Mouse (Mus musculus) heart, embryonic 11.5 days (tissue): ENCODE results near the gene Cd36. TPM values are rescaled to one million over a fixed set of nuclear protein-coding genes. Genes with fewer than 3 reads are reported as not detected.

ENCODE experiments used
- ATAC-seq: fragments of 200-750 bp; cut with Nextera tagmentation; replicated peaks from 2 replicates; pipeline ENCODE4 v1.8.0; 2017; ENCODE audit warnings: moderate library complexity; ENCODE audit not compliant: insufficient number of reproducible peaks, low FRiP score, low TSS enrichment
- H3K27ac ChIP-seq: fragments of 300-500 bp; sonication (generic); 2 replicates; pipeline ENCODE4 v1.5.1; 2014; ENCODE audit warnings: mild to moderate bottlenecking, low read depth, low read length
- H3K27me3 ChIP-seq: fragments of 300-500 bp; sonication (generic); 2 replicates; pipeline ENCODE4 v1.6.1; 2014; ENCODE audit warnings: mild to moderate bottlenecking, low read length, mixed read lengths; ENCODE audit not compliant: control insufficient read depth, insufficient read depth
- H3K36me3 ChIP-seq: fragments of 300-500 bp; sonication (generic); 2 replicates; pipeline ENCODE4 v1.6.1; 2014; ENCODE audit warnings: mild to moderate bottlenecking, low read length, moderate library complexity, mixed read lengths; ENCODE audit not compliant: control insufficient read depth, insufficient read depth
- H3K4me1 ChIP-seq: fragments of 300-500 bp; sonication (generic); 2 replicates; pipeline ENCODE4 v1.6.1; 2014; ENCODE audit warnings: low read length; ENCODE audit not compliant: control insufficient read depth, insufficient read depth
- H3K4me2 ChIP-seq: fragments of 300-500 bp; sonication (generic); 2 replicates; pipeline ENCODE4 v1.6.1; 2014; ENCODE audit warnings: mild to moderate bottlenecking, moderate library complexity
- H3K4me3 ChIP-seq: fragments of 300-500 bp; sonication (generic); 2 replicates; pipeline ENCODE4 v1.5.1; 2014; ENCODE audit warnings: low read depth, low read length
- H3K9ac ChIP-seq: fragments of 300-500 bp; sonication (generic); 2 replicates; pipeline ENCODE4 v1.6.1; 2014; ENCODE audit warnings: mild to moderate bottlenecking, low read depth, low read length, moderate library complexity
- H3K9me3 ChIP-seq: fragments of 300-500 bp; sonication (generic); replicated peaks from 2 replicates; pipeline ENCODE4 v1.6.1; 2016; ENCODE audit warnings: low read length; ENCODE audit not compliant: control insufficient read depth
- WGBS: fragments of 180-500 bp; shearing (Covaris S2); extraction: QIAGEN DNeasy Blood & Tissue Kit; methylation state at CpG from one replicate; pipeline ENCODE4 v1.1.7; 2014; ENCODE audit not compliant: insufficient replicate concordance; 5-methylcytosine and 5-hydroxymethylcytosine counted together
- polyA plus RNA-seq: library from polyadenylated mRNA; unstranded; fragments of >200 nt; fragmentation: Nextera tagmentation; extraction: Ambion mirVana; gene quantifications from 2 replicates; pipeline ENCODE4 v1.2.1, GENCODE M21; 2014

Gene Cd36
- polyA plus RNA-seq, 1 experiment from 2014 or later: 46.8 TPM

DNA sequence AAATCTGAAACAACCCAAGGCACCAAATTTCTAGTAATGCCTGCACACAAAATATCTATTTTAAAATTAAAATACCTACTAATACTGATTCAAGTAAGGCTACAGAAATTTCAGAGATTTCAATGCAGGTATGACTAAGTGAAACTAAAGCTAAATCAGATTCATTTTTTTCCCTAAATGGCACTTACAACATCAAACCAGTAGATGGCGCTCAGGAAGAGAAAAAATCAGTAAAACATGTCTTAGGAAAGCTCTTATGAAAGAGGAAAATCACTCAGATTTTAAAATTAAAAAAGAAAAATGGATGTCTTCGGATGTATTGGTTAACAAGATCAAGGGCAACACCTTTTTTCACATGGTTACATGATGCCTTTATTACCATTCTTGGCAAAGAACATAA lies 72.4 kb downstream of the Cd36 start:
- 1% methylated on average over 2 of the region's 2 CpGs for WGBS
- Histone ChIP-seq H3K9ac (no peak overlapping the region), H3K4me3 (no peak overlapping the region), H3K9me3 (no peaks in the 10 kb centered on the region), H3K4me2 (no peak overlapping the region), H3K27me3 (no peaks in the 10 kb centered on the region), H3K36me3 (no peaks in the 10 kb centered on the region), H3K4me1 (no peaks in the 10 kb centered on the region), H3K27ac (no peak overlapping the region)
- no peak for ATAC-seq

DNA sequence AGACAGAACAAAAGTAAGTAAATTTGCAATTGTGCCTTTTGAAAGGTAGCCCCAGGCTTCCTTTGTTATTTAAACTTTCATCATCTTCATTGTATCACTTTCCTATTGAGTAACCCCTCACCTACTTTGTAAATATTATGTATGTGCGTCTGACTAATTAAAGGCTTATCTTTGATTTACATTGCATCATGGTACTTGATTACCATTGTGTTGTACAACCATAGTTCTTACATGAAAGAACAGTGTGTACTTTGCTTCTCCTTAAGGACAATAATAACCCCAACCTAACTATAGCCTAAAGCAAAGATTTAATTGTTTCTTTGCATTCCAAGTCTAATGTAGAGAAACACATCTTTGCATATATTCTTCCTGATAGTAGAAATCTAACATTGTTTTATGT lies 78.3 kb downstream of the Cd36 start:
- Histone ChIP-seq H3K36me3 (no peaks in the 10 kb centered on the region), H3K9me3 (no peaks in the 10 kb centered on the region), H3K4me3 (no peak overlapping the region), H3K27me3 (no peaks in the 10 kb centered on the region), H3K4me1 (no peaks in the 10 kb centered on the region), H3K4me2 (no peak overlapping the region), H3K9ac (no peak overlapping the region), H3K27ac (no peak overlapping the region)
- WGBS: 67% methylated on average over 1 of the region's 1 CpGs
- ATAC-seq: no peak

DNA sequence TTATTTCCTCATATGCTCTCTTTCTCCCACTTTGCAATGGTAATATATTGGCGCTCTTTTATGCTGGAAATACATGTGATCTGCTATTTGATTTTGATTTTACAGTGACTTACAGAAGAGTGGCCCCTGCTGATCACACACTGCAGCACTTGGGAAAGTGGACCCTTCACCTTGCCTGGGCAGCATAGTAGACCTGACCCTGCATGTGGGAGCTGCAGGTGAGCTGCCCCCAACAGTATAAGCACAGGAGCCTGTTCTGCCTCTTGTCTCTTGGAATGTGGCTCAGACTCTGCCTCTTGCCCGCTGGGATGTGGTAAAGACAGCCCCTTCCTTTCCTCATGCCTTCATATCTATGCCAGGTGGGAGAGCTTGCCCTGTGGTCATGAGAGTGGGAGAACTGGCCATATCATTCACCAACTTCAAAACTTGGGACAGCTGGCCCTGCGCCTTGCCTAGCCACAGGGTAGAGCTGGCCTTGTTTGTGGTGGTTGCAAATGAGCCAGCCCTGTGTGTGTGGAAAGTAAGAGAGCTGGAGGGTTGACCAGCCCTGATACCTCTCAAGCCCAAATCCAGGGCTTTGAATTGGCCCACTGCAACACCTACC lies 81.7 kb downstream of the Cd36 start:
- Histone ChIP-seq H3K36me3 (no peaks in the 10 kb centered on the region), H3K4me2 (no peak overlapping the region), H3K27me3 (no peaks in the 10 kb centered on the region), H3K4me1 (no peaks in the 10 kb centered on the region), H3K27ac (no peak overlapping the region), H3K9ac (no peak overlapping the region), H3K4me3 (no peak overlapping the region), H3K9me3 (no peaks in the 10 kb centered on the region)
- WGBS: 77% methylated on average over 3 of the region's 3 CpGs
- no peak for ATAC-seq

DNA sequence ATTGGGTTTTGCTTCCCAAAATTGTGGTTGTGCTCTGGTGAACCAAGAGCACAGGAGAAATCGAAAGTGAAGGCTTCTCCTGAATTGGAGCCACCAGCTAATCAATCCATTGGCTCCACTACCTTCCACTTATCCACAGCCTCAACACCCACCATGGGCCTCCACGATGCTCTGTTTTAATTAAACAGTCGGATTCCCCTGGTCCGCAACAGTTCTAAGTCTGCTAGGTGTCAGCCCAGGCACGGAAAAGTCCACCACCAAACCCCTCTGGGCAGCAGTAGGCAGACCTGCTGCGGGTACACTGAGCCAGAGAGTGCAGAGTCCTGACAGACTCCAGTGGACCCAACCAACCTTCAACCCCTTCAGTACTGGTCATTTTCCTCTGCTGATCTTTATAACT lies 112.0 kb downstream of the Cd36 start:
- Histone ChIP-seq H3K4me1 (no peaks in the 10 kb centered on the region), H3K4me2 (no peak overlapping the region), H3K27me3 (no peaks in the 10 kb centered on the region), H3K9me3 (0 out of 2 replicates have a peak, but pooled peaks cover 3% of the 10 kb centered on the region), H3K9ac (no peak overlapping the region), H3K27ac (no peak overlapping the region), H3K4me3 (no peak overlapping the region), H3K36me3 (no peaks in the 10 kb centered on the region)
- no peak for ATAC-seq
- 78% methylated on average over 6 of the region's 6 CpGs for WGBS

DNA sequence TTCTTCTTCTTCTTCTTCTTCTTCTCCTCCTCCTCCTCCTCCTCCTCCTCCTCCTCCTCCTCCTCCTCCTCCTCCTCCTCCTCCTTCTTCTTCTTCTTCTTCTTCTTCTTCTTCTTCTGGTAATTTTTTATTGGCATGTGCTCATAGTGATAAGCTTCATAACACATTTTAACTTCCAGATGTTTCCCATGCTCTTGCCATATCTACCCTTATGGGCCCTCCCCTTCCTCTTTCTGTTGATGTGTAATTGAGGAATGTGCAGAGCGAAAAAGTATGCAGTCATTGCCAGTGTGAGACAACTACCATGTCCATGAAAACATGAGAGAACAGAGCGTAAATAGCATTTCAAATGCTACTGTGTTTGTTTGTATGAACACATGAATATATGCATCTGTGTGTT lies 118.3 kb downstream of the Cd36 start:
- no peak overlapping the region for H3K27ac ChIP-seq
- 86% methylated on average over 2 of the region's 2 CpGs for WGBS
- no peaks in the 10 kb centered on the region for H3K9me3 ChIP-seq
- H3K4me1 ChIP-seq: no peaks in the 10 kb centered on the region
- no peak for ATAC-seq
- H3K9ac ChIP-seq: no peak overlapping the region
- no peak overlapping the region for H3K4me2 ChIP-seq
- no peak overlapping the region for H3K4me3 ChIP-seq
- no peaks in the 10 kb centered on the region for H3K27me3 ChIP-seq
- H3K36me3 ChIP-seq: no peaks in the 10 kb centered on the region

DNA sequence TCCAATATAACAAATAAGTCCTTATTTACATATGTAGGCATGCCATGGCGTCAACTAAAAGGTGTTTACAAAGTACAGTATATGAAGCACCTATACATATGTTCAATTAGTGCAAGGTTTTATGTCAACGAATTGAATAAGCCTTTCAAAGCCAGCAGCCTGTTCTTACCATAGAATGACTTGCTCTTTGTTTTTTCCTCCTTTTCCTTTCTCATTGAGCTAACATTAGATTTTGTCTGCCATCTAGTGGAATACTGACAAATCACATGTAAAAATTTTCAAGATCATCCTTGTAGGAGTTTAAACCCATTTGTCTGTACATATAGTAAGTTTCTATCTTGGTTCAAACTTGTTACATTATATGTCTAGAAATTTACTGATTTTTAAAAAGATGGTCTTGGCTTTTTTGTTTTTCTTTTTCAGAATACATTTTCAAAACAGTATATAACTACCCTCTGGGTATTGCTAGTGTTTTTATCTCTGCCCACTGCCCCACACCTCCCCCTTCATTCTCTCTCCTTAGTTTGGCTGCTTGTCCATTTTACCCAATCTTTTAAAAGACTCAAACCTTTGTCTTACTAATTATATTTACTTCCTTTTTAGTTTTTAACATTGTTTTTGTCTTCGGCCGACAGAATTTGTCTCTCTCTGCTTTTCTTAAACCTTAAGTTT lies 122.5 kb downstream of the Cd36 start:
- Histone ChIP-seq H3K4me3 (no peak overlapping the region), H3K4me2 (no peak overlapping the region), H3K9me3 (no peaks in the 10 kb centered on the region), H3K4me1 (no peaks in the 10 kb centered on the region), H3K36me3 (no peaks in the 10 kb centered on the region), H3K27ac (no peak overlapping the region), H3K9ac (no peak overlapping the region), H3K27me3 (no peaks in the 10 kb centered on the region)
- no peak for ATAC-seq
- 56% methylated on average over 4 of the region's 4 CpGs for WGBS

DNA sequence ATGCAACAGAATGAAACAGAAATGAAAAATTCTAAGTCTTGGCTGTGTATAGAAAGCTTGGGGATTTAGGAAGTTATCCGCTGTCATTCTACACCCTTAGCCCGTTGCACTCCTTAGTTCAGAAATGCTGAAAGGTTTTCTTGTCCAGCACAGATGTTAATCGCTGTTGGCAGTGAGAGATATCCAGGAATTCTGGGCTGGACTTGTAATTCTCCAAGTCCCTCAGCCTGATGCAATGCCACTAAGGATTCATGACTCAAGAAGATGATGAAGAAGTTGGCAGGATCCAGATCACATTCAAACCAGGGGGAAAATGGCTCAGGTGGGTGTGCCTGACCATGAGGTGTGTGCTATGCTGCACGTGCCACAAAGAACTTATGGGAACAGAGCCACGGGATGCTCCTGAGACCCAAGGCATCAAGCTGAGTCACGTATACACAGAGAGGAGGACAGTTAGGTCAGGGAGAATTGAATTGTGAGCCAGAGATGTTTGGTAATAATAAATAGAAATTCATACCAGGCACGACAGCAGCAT lies 135.1 kb downstream of the Cd36 start:
- Histone ChIP-seq H3K4me2 (no peak overlapping the region), H3K4me1 (no peaks in the 10 kb centered on the region), H3K36me3 (no peaks in the 10 kb centered on the region), H3K27ac (no peak overlapping the region), H3K4me3 (no peak overlapping the region), H3K9me3 (no peaks in the 10 kb centered on the region), H3K9ac (no peak overlapping the region), H3K27me3 (no peaks in the 10 kb centered on the region)
- ATAC-seq: no peak
- 83% methylated on average over 7 of the region's 7 CpGs for WGBS

DNA sequence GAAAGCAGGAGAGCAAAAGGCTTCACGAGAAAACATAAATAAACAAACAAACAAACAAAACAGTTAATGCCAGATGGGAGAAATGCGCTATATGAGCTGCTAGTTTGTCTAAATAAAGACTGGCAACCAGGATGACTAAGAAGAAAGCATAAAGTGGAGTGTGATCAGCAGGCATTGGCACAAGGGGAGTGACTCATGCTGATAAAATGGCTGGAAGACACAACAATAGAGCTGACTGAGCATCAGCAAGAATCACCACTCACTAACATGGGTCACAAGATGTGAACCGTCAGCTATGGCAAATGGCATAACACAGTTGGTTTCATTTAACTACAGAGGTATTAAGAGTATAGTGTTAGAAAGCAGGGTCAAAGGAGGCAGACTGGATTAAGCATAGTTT lies 140.3 kb downstream of the Cd36 start:
- Histone ChIP-seq H3K4me3 (no peak overlapping the region), H3K9me3 (no peaks in the 10 kb centered on the region), H3K4me1 (no peaks in the 10 kb centered on the region), H3K36me3 (no peaks in the 10 kb centered on the region), H3K9ac (no peak overlapping the region), H3K4me2 (no peak overlapping the region), H3K27ac (no peak overlapping the region), H3K27me3 (no peaks in the 10 kb centered on the region)
- WGBS: 63% methylated on average over 3 of the region's 3 CpGs
- ATAC-seq: no peak

DNA sequence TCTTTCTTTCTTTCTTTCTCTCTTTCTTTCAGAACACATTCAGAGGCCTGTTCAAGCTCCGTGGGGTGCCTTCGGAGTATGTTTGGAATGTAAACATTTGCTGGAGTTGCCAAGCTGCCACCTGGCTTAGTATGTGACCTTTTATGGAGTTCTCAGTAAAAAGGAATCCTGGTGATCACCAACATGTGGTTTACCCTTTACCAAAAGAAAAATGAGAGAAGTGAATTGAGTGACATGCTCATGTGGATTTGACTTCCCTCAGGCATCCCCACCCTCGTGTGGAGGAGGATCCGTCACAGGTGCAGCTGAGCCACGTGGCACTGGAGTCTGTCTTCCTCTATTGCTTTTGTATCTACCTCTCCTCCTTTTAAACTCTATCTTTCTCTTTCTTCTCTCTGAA lies 141.5 kb downstream of the Cd36 start:
- ATAC-seq: no peak
- 36% methylated on average over 5 of the region's 5 CpGs for WGBS
- H3K27ac ChIP-seq: no peak overlapping the region
- no peaks in the 10 kb centered on the region for H3K36me3 ChIP-seq
- no peaks in the 10 kb centered on the region for H3K4me1 ChIP-seq
- no peaks in the 10 kb centered on the region for H3K9me3 ChIP-seq
- H3K27me3 ChIP-seq: no peaks in the 10 kb centered on the region
- H3K9ac ChIP-seq: no peak overlapping the region
- H3K4me3 ChIP-seq: no peak overlapping the region
- no peak overlapping the region for H3K4me2 ChIP-seq
